Mouse (Mus musculus) CH12.LX (cell line): ENCODE data around the gene Ifna7. TPM values are rescaled to one million over a fixed set of nuclear protein-coding genes. Genes with fewer than 3 reads are reported as not detected.
"Not testable (repeated sequence)": the region's sequence is repeated elsewhere in the genome, so short reads cannot be mapped to it uniquely, and the experiment has no call there.

Experiments used
- DNase-seq: peaks from one replicate; pipeline ENCODE4 v3.0.0-alpha.2; 2013; ENCODE audit errors: extremely low read depth
- H3K27ac ChIP-seq: 2 replicates; pipeline ENCODE4 v1.5.1; 2012; ENCODE audit warnings: low read depth, mild to moderate bottlenecking, control low read depth, moderate library complexity; ENCODE audit not compliant: insufficient read depth
- H3K27me3 ChIP-seq: replicated peaks from 2 replicates; pipeline ENCODE3; 2012; ENCODE audit warnings: inconsistent platforms
- H3K36me3 ChIP-seq, 2 experiments: replicated peaks in 1 of 2; 2 replicates each; pipeline versions ENCODE3 to v1.6.1; 2012; ENCODE audit warnings: inconsistent platforms in 1 of 2, low read length in 1 of 2, mild to moderate bottlenecking in 1 of 2, mixed read lengths in 1 of 2, moderate library complexity in 1 of 2; ENCODE audit not compliant: control insufficient read depth in 1 of 2, insufficient read depth in 1 of 2
- H3K4me1 ChIP-seq, 2 experiments: 2 replicates each; pipeline ENCODE4 v1.6.1; 2012; ENCODE audit warnings: inconsistent platforms in 1 of 2, moderate library complexity in 1 of 2; ENCODE audit not compliant: insufficient read depth in 2 of 2, control insufficient read depth in 1 of 2
- H3K4me2 ChIP-seq: 2 replicates; pipeline ENCODE4 v1.6.1; 2012; ENCODE audit warnings: low read depth, mild to moderate bottlenecking, control low read depth; ENCODE audit not compliant: poor library complexity, insufficient read depth, severe bottlenecking
- H3K4me3 ChIP-seq, 3 experiments: fragments of 150-350 bp in 1 of 3; sonication (generic) in 1 of 3; replicated peaks in 1 of 3; 2 replicates each; pipeline versions ENCODE3 to v1.5.1; 2011 to 2012; ENCODE audit warnings: low read depth in 2 of 3, low read length in 2 of 3, mild to moderate bottlenecking in 2 of 3, moderate library complexity in 2 of 3, control low read depth in 1 of 3, improper control_type of control experiment in 1 of 3, inconsistent platforms in 1 of 3, mixed read lengths in 1 of 3; ENCODE audit not compliant: poor library complexity in 1 of 3
- H3K79me2 ChIP-seq: replicated peaks from 2 replicates; pipeline ENCODE4 v1.6.1; 2012; ENCODE audit warnings: mild to moderate bottlenecking, moderate library complexity; ENCODE audit not compliant: control insufficient read depth, poor library complexity, insufficient read depth, severe bottlenecking; ENCODE audit errors: extremely low read depth
- H3K9ac ChIP-seq: 2 replicates; pipeline ENCODE4 v1.6.1; 2012; ENCODE audit warnings: low read depth, mild to moderate bottlenecking, control low read depth, moderate library complexity; ENCODE audit not compliant: insufficient read depth
- H3K9me3 ChIP-seq: replicated peaks from 2 replicates; pipeline ENCODE3; 2012; ENCODE audit warnings: low read length, inconsistent platforms, mixed read lengths
- CHD1 ChIP-seq: IDR thresholded peaks from 2 replicates; pipeline ENCODE4 v1.6.1; 2012; ENCODE audit warnings: low read depth, low read length, improper control_type of control experiment, inconsistent platforms
- CTCF ChIP-seq, 2 experiments: IDR thresholded peaks in 1 of 2; conservative IDR thresholded peaks in 1 of 2; 2 replicates each; pipeline ENCODE4 v1.5.1; 2011 to 2012; ENCODE audit warnings: low read depth in 2 of 2, low read length in 2 of 2, improper control_type of control experiment in 1 of 2, inconsistent platforms in 1 of 2, mild to moderate bottlenecking in 1 of 2, moderate library complexity in 1 of 2
- ETS1 ChIP-seq: conservative IDR thresholded peaks from 2 replicates; pipeline ENCODE4 v1.6.1; 2012; ENCODE audit warnings: low read depth, mild to moderate bottlenecking, inconsistent platforms, low read length, improper control_type of control experiment, moderate library complexity
- GABPA ChIP-seq: IDR thresholded peaks from 2 replicates; pipeline ENCODE4 v1.6.1; 2012; ENCODE audit warnings: low read depth, low read length, improper control_type of control experiment, inconsistent platforms; ENCODE audit not compliant: insufficient replicate concordance
- MAFK ChIP-seq: IDR thresholded peaks from 2 replicates; pipeline ENCODE4 v1.6.1; 2011; ENCODE audit warnings: low read length, improper control_type of control experiment; ENCODE audit not compliant: insufficient replicate concordance
- MAX ChIP-seq: IDR thresholded peaks from 2 replicates; pipeline ENCODE4 v1.6.1; 2011; ENCODE audit warnings: low read length, improper control_type of control experiment
- MEF2A ChIP-seq: IDR thresholded peaks from 2 replicates; pipeline ENCODE4 v1.6.1; 2014; ENCODE audit warnings: low read depth, mild to moderate bottlenecking, inconsistent platforms, low read length, improper control_type of control experiment, borderline replicate concordance
- MYC ChIP-seq: IDR thresholded peaks from 2 replicates; pipeline ENCODE4 v1.6.1; 2011; ENCODE audit warnings: low read depth, mild to moderate bottlenecking, improper control_type of control experiment, low read length
- PAX5 ChIP-seq: IDR thresholded peaks from 2 replicates; pipeline ENCODE4 v1.6.1; 2012; ENCODE audit warnings: low read length, inconsistent platforms, mixed read lengths
- POLR2A ChIP-seq: IDR thresholded peaks from 2 replicates; pipeline ENCODE4 v1.6.1; 2011; ENCODE audit warnings: low read depth, mild to moderate bottlenecking, improper control_type of control experiment, low read length
- TBP ChIP-seq: conservative IDR thresholded peaks from 2 replicates; pipeline ENCODE4 v1.6.1; 2011; ENCODE audit warnings: low read depth, low read length, improper control_type of control experiment
- USF1 ChIP-seq: IDR thresholded peaks from 2 replicates; pipeline ENCODE4 v1.6.1; 2014; ENCODE audit warnings: low read depth, mild to moderate bottlenecking, inconsistent platforms, low read length, improper control_type of control experiment
- USF2 ChIP-seq: conservative IDR thresholded peaks from 2 replicates; pipeline ENCODE4 v1.6.1; 2011; ENCODE audit warnings: low read depth, low read length, improper control_type of control experiment
- ZC3H11A ChIP-seq: IDR thresholded peaks from 2 replicates; pipeline ENCODE4 v1.6.1; 2012; ENCODE audit warnings: low read depth, mild to moderate bottlenecking, inconsistent platforms, low read length, improper control_type of control experiment
- ZNF384 ChIP-seq: IDR thresholded peaks from 2 replicates; pipeline ENCODE4 v1.6.1; 2012; ENCODE audit warnings: low read depth, low read length, improper control_type of control experiment, inconsistent platforms
- dilution Hi-C: fragments of 300-500 bp; cut with MboI; formaldehyde crosslinking; loops from 2 replicates; pipeline ENCODE4 v1.14.3; 2020; ENCODE audit warnings: low sequenced_read_pairs; ENCODE audit not compliant: extremely low pct_unique_long_range_greater_than_20kb, extremely low pct_ligation_motif_present
- in situ Hi-C: fragments of 300-500 bp; cut with MboI; formaldehyde crosslinking; loops from 3 replicates; pipeline ENCODE4 v1.14.3; 2019; ENCODE audit warnings: low sequenced_read_pairs, low pct_ligation_motif_present, low pct_unique_long_range_greater_than_20kb, mixed read lengths
- polyA plus RNA-seq: library from polyadenylated mRNA; unstranded; fragments of >175 nt; gene quantifications from 2 replicates; pipeline ENCODE4 v1.2.1, GENCODE M21; 2012; ENCODE audit warnings: low read depth; ENCODE audit not compliant: insufficient read length
- total RNA-seq, 2 experiments: library from RNA; depleted of rRNA; stranded (reverse); fragments of 300-350 nt in 1 of 2; fragments of >200 nt in 1 of 2; gene quantifications; 2 replicates each; pipeline ENCODE4 v1.2.3; 2012 to 2014

Ifna7 gene
- total and polyA plus RNA-seq, 3 experiments, result not detected

- peak within 1 kb of the TSS in 1 of 3 experiments; percentile 25 for H3K4me3 ChIP-seq
- H3K79me2 ChIP-seq, result not testable (repeated sequence)
These were observed 10.8 kb upstream of the Ifna7 start, which contains the start of gene Gm13288 for GRCm38 (mm10) chr4:88805231-88805630. Gm13288 (plus strand) TSS chr4:88805531.

DNA sequence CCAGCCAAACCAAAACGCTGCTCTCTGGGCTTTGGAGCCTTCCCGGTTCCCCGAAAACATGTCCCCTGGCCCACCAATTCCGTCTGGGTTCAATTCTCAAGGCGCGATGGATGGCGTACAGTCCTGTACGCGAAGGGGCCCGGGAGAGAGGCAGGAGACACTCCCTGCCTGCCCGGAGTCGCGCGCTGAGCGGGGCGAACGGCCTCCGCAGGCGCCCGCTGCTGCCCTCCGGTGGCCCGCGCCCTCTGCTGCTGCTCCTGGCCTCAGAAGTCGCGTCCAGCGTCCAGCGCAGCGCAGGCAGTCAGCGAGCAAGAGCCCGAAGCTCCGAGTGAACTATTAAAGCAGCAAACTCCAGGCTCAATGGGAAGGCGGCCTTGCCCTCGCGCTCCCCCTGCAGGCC lies 10.3 kb upstream of the Ifna7 start:
- H3K79me2 ChIP-seq, H3K9ac ChIP-seq, H3K9me3 ChIP-seq, H3K36me3 ChIP-seq, dilution Hi-C loops, H3K4me2 ChIP-seq, H3K4me1 ChIP-seq, in situ Hi-C loops, H3K27ac ChIP-seq, DNase-seq: not testable (repeated sequence)
- Histone ChIP-seq H3K27me3 (peaks cover 36% of the 10 kb centered on the region), H3K4me3 (peak overlapping the region in 1 of 3 experiments; percentile 25)

More at GRCm38 (mm10) chr4:88805231-88805630, 10.8 kb upstream of the Ifna7 start, which contains the start of gene Gm13288:
- H3K27ac ChIP-seq, H3K9me3 ChIP-seq, dilution Hi-C loops, H3K4me1 ChIP-seq, H3K36me3 ChIP-seq, H3K9ac ChIP-seq, in situ Hi-C loops, DNase-seq, H3K4me2 ChIP-seq: not testable (repeated sequence)
- H3K27me3 ChIP-seq, result peaks cover 30% of the 10 kb centered on the region

DNA sequence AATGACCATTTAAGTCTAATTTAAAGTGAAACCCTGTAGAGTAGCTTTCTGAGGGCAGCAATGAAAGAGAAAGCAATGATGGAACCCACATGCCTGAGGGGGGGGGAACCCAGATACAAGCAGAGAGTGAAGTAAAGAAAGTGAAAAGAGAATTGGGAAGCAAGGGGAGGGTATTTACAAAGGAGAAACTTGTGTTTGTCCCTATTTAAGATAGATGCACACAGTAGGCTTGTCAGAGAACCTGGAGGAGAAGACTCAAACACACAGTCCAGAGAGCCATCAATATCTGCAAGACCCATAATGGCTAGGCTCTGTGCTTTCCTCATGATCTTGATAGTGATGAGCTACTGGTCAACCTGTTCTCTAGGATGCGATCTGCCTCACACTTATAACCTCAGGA lies 3.6 kb downstream of the Ifna7 start, which contains the start of gene Ifna11:
Gene Ifna11 (plus strand): TSS at position 301 of the 400 bp plus-strand sequence.
- H3K4me1 ChIP-seq, result no peaks in the 10 kb centered on the region
- no peak within 1 kb of the TSS for H3K27ac ChIP-seq
- peaks cover 34% of the 10 kb centered on the region for H3K27me3 ChIP-seq
- no peak within 1 kb of the TSS for H3K4me3 ChIP-seq
- DNase-seq, result no peak
- in situ Hi-C loops (no loop called here), dilution Hi-C loops (no loop called here)
- no peak within 1 kb of the TSS for H3K4me2 ChIP-seq
- H3K9ac ChIP-seq, result no peak within 1 kb of the TSS
- no peaks in the 10 kb centered on the region for H3K79me2 ChIP-seq
- TF ChIP-seq ETS1, result no peak
- no peak for TF ChIP-seq ZNF384
- no peak for TF ChIP-seq MEF2A
- no peak for TF ChIP-seq CHD1
- no peak for TF ChIP-seq MAFK
- TF ChIP-seq CTCF (conservative IDR thresholded peaks at IDR 0.05 in 1 of 2, IDR thresholded peaks at IDR 0.05 in 1 of 2; ENCODE audit: low read depth in 2 of 2, low read length in 2 of 2), result no peak
- TF ChIP-seq PAX5, result no peak
- no peak for TF ChIP-seq ZC3H11A
- TF ChIP-seq TBP, result no peak
- no peak for TF ChIP-seq GABPA
- no peak for TF ChIP-seq USF2
- no peak for TF ChIP-seq MYC
- no peak for TF ChIP-seq USF1
- no peak for TF ChIP-seq MAX
- TF ChIP-seq POLR2A, result no peak
- H3K9me3 ChIP-seq, result no peaks in the 10 kb centered on the region
- no peaks in the 10 kb centered on the region for H3K36me3 ChIP-seq
